Mouse (Mus musculus): ENCODE data around the gene Pla2g15.
A peak's percentile ranks its signal among the peaks of the same experiment; 100 is the strongest.

DNA sequence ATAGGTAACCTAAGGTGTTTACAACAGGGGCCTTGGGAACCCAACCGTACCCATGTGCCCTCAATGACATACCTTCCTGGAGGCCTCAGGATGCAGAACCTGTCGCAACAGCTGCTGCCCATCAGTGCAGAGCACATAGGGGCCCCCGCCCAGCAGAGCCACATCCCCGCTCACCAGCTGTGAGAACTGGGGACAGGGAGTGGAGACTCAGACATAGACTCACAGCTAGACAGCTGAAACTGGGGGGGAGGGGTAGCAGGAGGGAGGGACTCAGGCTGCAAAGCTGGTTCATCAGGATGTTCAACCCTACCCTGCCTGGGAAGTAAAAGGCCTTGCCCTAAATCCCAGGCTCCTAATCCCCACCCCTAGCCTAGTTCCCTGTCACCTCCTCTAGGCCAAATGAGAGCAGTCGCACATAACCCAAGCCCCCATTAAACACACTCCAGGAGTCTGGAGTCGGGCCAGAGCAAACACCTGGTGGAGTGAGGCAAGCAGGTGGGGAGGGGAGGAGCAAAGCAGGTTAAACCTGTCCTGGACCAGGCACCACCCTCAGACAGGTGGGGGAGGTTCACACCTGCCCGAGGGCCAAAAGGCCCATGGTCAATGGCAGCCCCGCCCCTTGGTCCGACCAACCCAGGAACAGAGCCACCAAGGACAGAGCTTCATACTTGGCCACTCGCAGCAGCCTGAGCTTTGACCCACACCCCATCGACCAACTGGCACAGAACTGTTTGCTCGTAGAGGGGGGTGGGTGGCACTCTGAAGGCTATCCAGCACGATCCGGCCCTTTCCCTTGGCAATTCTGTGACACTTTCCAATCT is 15.2 kb upstream of the Pla2g15 start:
- no peak for TF ChIP-seq CTCF (IDR thresholded peaks at IDR 0.05; ENCODE audit: low read depth)
- peak; percentile 87 for TF ChIP-seq EP300 (IDR thresholded peaks at IDR 0.05; ENCODE audit: low read depth)

Measured in liver, postnatal 0 days (tissue).